Mouse (Mus musculus): ENCODE results near the gene Cnot8.
"Not testable (repeated sequence)": the region's sequence is repeated elsewhere in the genome, so short reads cannot be mapped to it uniquely, and the experiment has no call there.

Cnot8 gene

GRCm38 (mm10) chr11:58103697-58104306 is at the start of gene Cnot8:
Gene Cnot8 (plus strand): TSS chr11:58104153.
- peak; percentile 98 for DNase-seq (ENCODE audit: extremely low spot score, low spot score)

GRCm38 (mm10) chr11:58057455-58057854 is 46.5 kb upstream of the Cnot8 start:
- no peak for DNase-seq (ENCODE audit: extremely low spot score, low spot score)

GRCm38 (mm10) chr11:58059752-58060151 is 44.2 kb upstream of the Cnot8 start:
- not testable (repeated sequence) for DNase-seq (ENCODE audit: extremely low spot score, low spot score)

GRCm38 (mm10) chr11:58061218-58061617 is 42.7 kb upstream of the Cnot8 start:
- not testable (repeated sequence) for DNase-seq (ENCODE audit: extremely low spot score, low spot score)

GRCm38 (mm10) chr11:58062586-58062985 is 41.4 kb upstream of the Cnot8 start:
- DNase-seq (ENCODE audit: extremely low spot score, low spot score): no peak

GRCm38 (mm10) chr11:58065025-58065424 is 38.9 kb upstream of the Cnot8 start:
- DNase-seq (ENCODE audit: extremely low spot score, low spot score): no peak

- DNase-seq (ENCODE audit: extremely low spot score, low spot score): no peak
These were observed 31.0 kb upstream of the Cnot8 start for GRCm38 (mm10) chr11:58072978-58073377.

GRCm38 (mm10) chr11:58077270-58077669 is 26.7 kb upstream of the Cnot8 start:
- no peak for DNase-seq (ENCODE audit: extremely low spot score, low spot score)

- DNase-seq (ENCODE audit: extremely low spot score, low spot score): no peak
These were observed 22.2 kb upstream of the Cnot8 start for GRCm38 (mm10) chr11:58081716-58082115.

GRCm38 (mm10) chr11:58092541-58092940 is 11.4 kb upstream of the Cnot8 start:
- no peak for DNase-seq (ENCODE audit: extremely low spot score, low spot score)

- DNase-seq (ENCODE audit: extremely low spot score, low spot score): peak; percentile 30
These were observed 10.9 kb upstream of the Cnot8 start, which contains the start of gene Gm12248 for GRCm38 (mm10) chr11:58093021-58093528. Gene Gm12248 (minus strand): TSS chr11:58093134.

- no peak for DNase-seq (ENCODE audit: extremely low spot score, low spot score)
These were observed 9.2 kb upstream of the Cnot8 start for GRCm38 (mm10) chr11:58094766-58095165.

GRCm38 (mm10) chr11:58095561-58095960 is 8.4 kb upstream of the Cnot8 start:
- DNase-seq (ENCODE audit: extremely low spot score, low spot score): no peak

- no peak for DNase-seq (ENCODE audit: extremely low spot score, low spot score)
These were observed 7.8 kb upstream of the Cnot8 start for GRCm38 (mm10) chr11:58096160-58096559.

- no peak for DNase-seq (ENCODE audit: extremely low spot score, low spot score)
These were observed 6.9 kb upstream of the Cnot8 start for GRCm38 (mm10) chr11:58096821-58097620.

- peak; percentile 23 for DNase-seq (ENCODE audit: extremely low spot score, low spot score)
These were observed 6.2 kb upstream of the Cnot8 start for GRCm38 (mm10) chr11:58097621-58098365.

GRCm38 (mm10) chr11:58098366-58098720 is 5.6 kb upstream of the Cnot8 start:
- DNase-seq (ENCODE audit: extremely low spot score, low spot score): not testable (repeated sequence)

- DNase-seq (ENCODE audit: extremely low spot score, low spot score): no peak
These were observed 3.9 kb upstream of the Cnot8 start for GRCm38 (mm10) chr11:58100006-58100405.

GRCm38 (mm10) chr11:58101194-58101720 is 2.7 kb upstream of the Cnot8 start:
- no peak for DNase-seq (ENCODE audit: extremely low spot score, low spot score)

GRCm38 (mm10) chr11:58102146-58102545 is 1.8 kb upstream of the Cnot8 start:
- DNase-seq (ENCODE audit: extremely low spot score, low spot score): no peak

- no peak for DNase-seq (ENCODE audit: extremely low spot score, low spot score)
These were observed 1.2 kb upstream of the Cnot8 start for GRCm38 (mm10) chr11:58102581-58103343.

All from neural tube, embryonic 10.5 days (tissue).